Mouse (Mus musculus) hindbrain, postnatal 0 days (tissue): Measurements from ENCODE around the gene Lpcat2. TPM values are rescaled to one million over a fixed set of nuclear protein-coding genes. Genes with fewer than 3 reads are reported as not detected.

Experiments
- ATAC-seq: fragments of 200-750 bp; cut with Nextera tagmentation; 2 replicates; pipeline ENCODE4 v1.8.0; 2017; ENCODE audit warnings: mild to moderate bottlenecking, moderate TSS enrichment, moderate library complexity
- DNase-seq: peaks from one replicate; pipeline ENCODE4 v3.0.0-alpha.2; 2015; ENCODE audit warnings: low spot score
- H3K27ac ChIP-seq: fragments of 300-500 bp; sonication (generic); 2 replicates; pipeline ENCODE4 v1.5.1; 2014; ENCODE audit warnings: mild to moderate bottlenecking
- H3K27me3 ChIP-seq: fragments of 300-500 bp; sonication (generic); 2 replicates; pipeline ENCODE4 v1.6.1; 2014; ENCODE audit warnings: low read length, mixed read lengths; ENCODE audit not compliant: insufficient read depth
- H3K36me3 ChIP-seq: fragments of 300-500 bp; sonication (generic); 2 replicates; pipeline ENCODE4 v1.6.1; 2014; ENCODE audit warnings: low read length, mixed read lengths; ENCODE audit not compliant: insufficient read depth
- H3K4me1 ChIP-seq: fragments of 300-500 bp; sonication (generic); 2 replicates; pipeline ENCODE4 v1.6.1; 2014; ENCODE audit warnings: antibody characterized with exemption, low read length, mixed read lengths; ENCODE audit not compliant: insufficient read depth
- H3K4me2 ChIP-seq: fragments of 300-500 bp; sonication (generic); 2 replicates; pipeline ENCODE4 v1.6.1; 2014; ENCODE audit warnings: low read depth, mild to moderate bottlenecking, low read length, moderate library complexity, mixed read lengths
- H3K4me3 ChIP-seq: fragments of 300-500 bp; sonication (generic); 2 replicates; pipeline ENCODE4 v1.5.1; 2014; ENCODE audit warnings: low read length
- H3K9ac ChIP-seq: fragments of 300-500 bp; sonication (generic); replicated peaks from 2 replicates; pipeline ENCODE4 v1.6.1; 2014; ENCODE audit warnings: mild to moderate bottlenecking, low read length, moderate library complexity, mixed read lengths
- H3K9me3 ChIP-seq: fragments of 300-500 bp; sonication (generic); 2 replicates; pipeline ENCODE4 v1.6.1; 2016; ENCODE audit warnings: low read length, mixed read lengths
- CTCF ChIP-seq: IDR thresholded peaks from 2 replicates; pipeline ENCODE4 v1.5.1; 2016; ENCODE audit warnings: antibody characterized with exemption, control low read depth, low read depth
- WGBS: fragments of 180-500 bp; shearing (Covaris S2); extraction: QIAGEN DNeasy Blood & Tissue Kit; methylation state at CpG from one replicate; pipeline ENCODE4 v1.1.7; 2014; 5-methylcytosine and 5-hydroxymethylcytosine counted together
- polyA plus RNA-seq: library from polyadenylated mRNA; unstranded; fragments of >200 nt; fragmentation: Nextera tagmentation; extraction: Ambion mirVana; gene quantifications from 2 replicates; pipeline ENCODE4 v1.2.1, GENCODE M21; 2015
- total RNA-seq: library from RNA; depleted of rRNA; stranded (reverse); fragments of >200 nt; gene quantifications from 2 replicates; pipeline ENCODE4 v1.2.3, GENCODE M21; 2014; rRNA removed

Gene Lpcat2
- 6.2 and 10.9 TPM in 2 replicates for total RNA-seq
- 12.7 and 12.8 TPM in 2 replicates for polyA plus RNA-seq

GRCm38 (mm10) chr8:92855171-92855894, at the start of gene Lpcat2:
Lpcat2 (plus strand) TSS chr8:92855339.
- Histone ChIP-seq H3K27ac (peak within 1 kb of the TSS; percentile 62; the same call in 1 of the 2 replicates), H3K36me3 (no peaks in the 10 kb centered on the region), H3K27me3 (no peaks in the 10 kb centered on the region; the same call in 1 of the 2 replicates), H3K9me3 (no peaks in the 10 kb centered on the region), H3K4me1 (0 out of 2 replicates have a peak, but pooled peaks cover 3% of the 10 kb centered on the region), H3K4me2 (peak within 1 kb of the TSS; percentile 69), H3K4me3 (peak within 1 kb of the TSS; percentile 61), H3K9ac (peak within 1 kb of the TSS; percentile 64)
- ATAC-seq = peak; percentile 72
- WGBS = 1% methylated on average over 50 of the region's 50 CpGs
- DNase-seq = peak; percentile 82
- no peak for TF ChIP-seq CTCF

GRCm38 (mm10) chr8:92812773-92813172, 42.4 kb upstream of the Lpcat2 start:
- DNase-seq = no peak

GRCm38 (mm10) chr8:92815661-92816060, 39.5 kb upstream of the Lpcat2 start:
- ATAC-seq (no peak), DNase-seq (peak; percentile 20)
- Histone ChIP-seq H3K9me3 (no peaks in the 10 kb centered on the region), H3K36me3 (no peaks in the 10 kb centered on the region), H3K9ac (no peak overlapping the region), H3K4me2 (no peak overlapping the region), H3K27ac (no peak overlapping the region), H3K4me3 (no peak overlapping the region), H3K4me1 (no peaks in the 10 kb centered on the region), H3K27me3 (no peaks in the 10 kb centered on the region)
- no peak for TF ChIP-seq CTCF
- 41% methylated on average over 5 of the region's 5 CpGs for WGBS

More at GRCm38 (mm10) chr8:92812773-92813172, 42.4 kb upstream of the Lpcat2 start:
- ATAC-seq = no peak
- TF ChIP-seq CTCF = no peak
- no peak overlapping the region for H3K9ac ChIP-seq
- no peaks in the 10 kb centered on the region for H3K27me3 ChIP-seq
- no peak overlapping the region for H3K4me3 ChIP-seq
- H3K9me3 ChIP-seq = no peaks in the 10 kb centered on the region
- no peaks in the 10 kb centered on the region for H3K4me1 ChIP-seq
- H3K36me3 ChIP-seq = no peaks in the 10 kb centered on the region
- H3K4me2 ChIP-seq = no peak overlapping the region
- H3K27ac ChIP-seq = no peak overlapping the region
- 89% methylated on average over 2 of the region's 2 CpGs for WGBS

- H3K27me3 ChIP-seq = no peaks in the 10 kb centered on the region
- no peak overlapping the region for H3K27ac ChIP-seq
- no peak overlapping the region for H3K4me2 ChIP-seq
- H3K4me1 ChIP-seq = no peaks in the 10 kb centered on the region
- H3K9me3 ChIP-seq = no peaks in the 10 kb centered on the region
- TF ChIP-seq CTCF = peak; percentile 100
- no peak overlapping the region for H3K9ac ChIP-seq
- WGBS = 20% methylated on average over 6 of the region's 6 CpGs
- H3K4me3 ChIP-seq = no peak overlapping the region
- ATAC-seq (peak; percentile 93), DNase-seq (peak; percentile 96)
- H3K36me3 ChIP-seq = no peaks in the 10 kb centered on the region
Measured at GRCm38 (mm10) chr8:92817928-92818818, 37.0 kb upstream of the Lpcat2 start.

- Histone ChIP-seq H3K4me1 (no peaks in the 10 kb centered on the region), H3K9ac (no peak overlapping the region), H3K36me3 (no peaks in the 10 kb centered on the region), H3K9me3 (no peaks in the 10 kb centered on the region), H3K27ac (no peak overlapping the region), H3K4me3 (no peak overlapping the region), H3K4me2 (no peak overlapping the region), H3K27me3 (no peaks in the 10 kb centered on the region)
- DNase-seq (no peak), ATAC-seq (no peak)
- TF ChIP-seq CTCF = no peak
Measured at GRCm38 (mm10) chr8:92821151-92821550, 34.0 kb upstream of the Lpcat2 start.

GRCm38 (mm10) chr8:92822386-92822785, 32.8 kb upstream of the Lpcat2 start:
- H3K9ac ChIP-seq = no peak overlapping the region
- ATAC-seq (no peak), DNase-seq (no peak)
- no peak overlapping the region for H3K4me2 ChIP-seq
- no peaks in the 10 kb centered on the region for H3K36me3 ChIP-seq
- 87% methylated on average over 5 of the region's 5 CpGs for WGBS
- H3K27me3 ChIP-seq = no peaks in the 10 kb centered on the region
- H3K9me3 ChIP-seq = no peaks in the 10 kb centered on the region
- TF ChIP-seq CTCF = no peak
- no peak overlapping the region for H3K4me3 ChIP-seq
- no peak overlapping the region for H3K27ac ChIP-seq
- peaks cover 4% of the 10 kb centered on the region; the same call in 1 of the 2 replicates for H3K4me1 ChIP-seq
